Mouse (Mus musculus) neutrophil, adult 5-6 weeks (primary cell): ENCODE results near the gene Nacc2. TPM values are rescaled to one million over a fixed set of nuclear protein-coding genes. Genes with fewer than 3 reads are reported as not detected.

ENCODE experiments used
- ATAC-seq: fragments of 151-379, 151-347 bp; 2 replicates; pipeline ENCODE4 v1.8.0; 2017; ENCODE audit warnings: mild to moderate bottlenecking, moderate TSS enrichment; ENCODE audit not compliant: insufficient number of reproducible peaks, poor library complexity, low FRiP score, severe bottlenecking; ENCODE audit errors: extremely low read depth
- total RNA-seq: library from RNA; stranded (forward); fragments of 200-1000 nt; gene quantifications from 2 replicates; pipeline ENCODE4 v1.2.3, GENCODE M21; 2017

Nacc2 gene
- total RNA-seq, 1 experiment from 2014 or later = 1.7 TPM

- ATAC-seq = no peak
Observed at GRCm38 (mm10) chr2:26108237-26108636, 14.8 kb downstream of the Nacc2 start.

- ATAC-seq = no peak
Observed at GRCm38 (mm10) chr2:26107011-26107410, 16.0 kb downstream of the Nacc2 start.

GRCm38 (mm10) chr2:26106233-26106632 is 16.8 kb downstream of the Nacc2 start:
- no peak for ATAC-seq

- no peak for ATAC-seq
Observed at GRCm38 (mm10) chr2:26100296-26100695, 22.7 kb downstream of the Nacc2 start.

GRCm38 (mm10) chr2:26099851-26100250 is 23.2 kb downstream of the Nacc2 start:
- no peak for ATAC-seq

- ATAC-seq = no peak
Observed at GRCm38 (mm10) chr2:26099260-26099659, 23.8 kb downstream of the Nacc2 start.

- ATAC-seq = no peak
Observed at GRCm38 (mm10) chr2:26093897-26094296, 29.1 kb downstream of the Nacc2 start.

GRCm38 (mm10) chr2:26091771-26092393 is 31.1 kb downstream of the Nacc2 start:
- ATAC-seq = no peak

GRCm38 (mm10) chr2:26090876-26091770 is 31.9 kb downstream of the Nacc2 start:
- ATAC-seq = no peak

- ATAC-seq = no peak
Observed at GRCm38 (mm10) chr2:26089005-26089404, 34.0 kb downstream of the Nacc2 start.

GRCm38 (mm10) chr2:26086926-26087600 is 36.0 kb downstream of the Nacc2 start:
- ATAC-seq = no peak; the same call in 1 of the 2 replicates

GRCm38 (mm10) chr2:26086505-26086904 is 36.5 kb downstream of the Nacc2 start:
- 0 out of 2 replicates have a peak, but pooled peaks have one; percentile 7 for ATAC-seq

- no peak for ATAC-seq
Observed at GRCm38 (mm10) chr2:26082883-26083282, 40.1 kb downstream of the Nacc2 start.

GRCm38 (mm10) chr2:26080830-26081229 is 42.2 kb downstream of the Nacc2 start:
- ATAC-seq = no peak

GRCm38 (mm10) chr2:26079409-26079808 is 43.6 kb downstream of the Nacc2 start:
- ATAC-seq = no peak

GRCm38 (mm10) chr2:26077068-26077467 is 46.0 kb downstream of the Nacc2 start:
- no peak for ATAC-seq

- ATAC-seq = no peak
Observed at GRCm38 (mm10) chr2:26076121-26076520, 46.9 kb downstream of the Nacc2 start.

- ATAC-seq = no peak
Observed at GRCm38 (mm10) chr2:26074551-26074950, 48.5 kb downstream of the Nacc2 start.

GRCm38 (mm10) chr2:26068592-26068991 is 54.4 kb downstream of the Nacc2 start:
- ATAC-seq = no peak

GRCm38 (mm10) chr2:26068175-26068574 is 54.8 kb downstream of the Nacc2 start:
- no peak for ATAC-seq
